In genomic region chr15:89623626-89623959, GRCm38 (mm10) we compare ENCODE assay signal across 8 mouse cellular contexts. TPM values are rescaled to one million over a fixed set of nuclear protein-coding genes. Genes with fewer than 3 reads are reported as not detected.
A peak's percentile ranks its signal among the peaks of the same experiment; 100 is the strongest.
DNase-seq lines count a peak whose midpoint lies in the region; ATAC-seq and TF ChIP-seq lines count a peak whose summit lies in the region.

No protein-coding gene starts in this region.

- TF ChIP-seq POLR2A in thymus, adult 2 months (IDR thresholded peaks at IDR 0.05; ENCODE audit: control insufficient read depth, extremely low read depth, insufficient read depth, low read length, poor library complexity): no peak

- H3K4me3 ChIP-seq in thymus, adult 2 months (ENCODE audit: control insufficient read depth, insufficient read depth, low read length): no peak overlapping the region
- no peak overlapping the region for H3K4me3 ChIP-seq in intestine, embryonic 14.5 days (ENCODE audit: low read depth, low read length)
- no peak overlapping the region for H3K4me3 ChIP-seq in midbrain, embryonic 11.5 days (ENCODE audit: low read depth, low read length)
- H3K4me3 ChIP-seq in stomach, postnatal 0 days (ENCODE audit: low read depth, low read length): no peak overlapping the region

- H3K27me3 ChIP-seq in thymus, adult 2 months (ENCODE audit: control insufficient read depth, insufficient read depth, low read length): no peaks in the 10 kb centered on the region
- H3K27me3 ChIP-seq in intestine, embryonic 14.5 days (replicated peaks; ENCODE audit: control insufficient read depth, insufficient read depth, low read length): no peaks in the 10 kb centered on the region
- H3K27me3 ChIP-seq in midbrain, embryonic 11.5 days (ENCODE audit: control insufficient read depth, insufficient read depth, low read length): no peaks in the 10 kb centered on the region
- H3K27me3 ChIP-seq in stomach, postnatal 0 days (ENCODE audit: control insufficient read depth, insufficient read depth, low read length): no peaks in the 10 kb centered on the region

- no peak overlapping the region for H3K4me2 ChIP-seq in intestine, embryonic 14.5 days (ENCODE audit: low read length)
- H3K4me2 ChIP-seq in midbrain, embryonic 11.5 days: no peak overlapping the region
- no peak overlapping the region for H3K4me2 ChIP-seq in stomach, postnatal 0 days (replicated peaks; ENCODE audit: low read depth)

- H3K4me1 ChIP-seq in thymus, adult 2 months (replicated peaks; ENCODE audit: control insufficient read depth, insufficient read depth, low read length): no peaks in the 10 kb centered on the region
- no peaks in the 10 kb centered on the region for H3K4me1 ChIP-seq in intestine, embryonic 14.5 days (replicated peaks; ENCODE audit: control insufficient read depth, insufficient read depth, low read length)
- H3K4me1 ChIP-seq in midbrain, embryonic 11.5 days (ENCODE audit: control insufficient read depth, insufficient read depth, low read length): no peaks in the 10 kb centered on the region
- no peaks in the 10 kb centered on the region for H3K4me1 ChIP-seq in stomach, postnatal 0 days (replicated peaks; ENCODE audit: control insufficient read depth, insufficient read depth)

- WGBS in thymus, adult 2 months: 9% methylated on average over 6 of the region's 6 CpGs
- whole genome bisulfite sequencing in intestine, embryonic 14.5 days: 10% methylated on average over 6 of the region's 6 CpGs
- WGBS in midbrain, embryonic 11.5 days: 18% methylated on average over 6 of the region's 6 CpGs
- WGBS in stomach, postnatal 0 days: 16% methylated on average over 6 of the region's 6 CpGs

- H3K9me3 ChIP-seq in intestine, embryonic 14.5 days (ENCODE audit: control insufficient read depth, low read length): no peaks in the 10 kb centered on the region
- no peaks in the 10 kb centered on the region for H3K9me3 ChIP-seq in midbrain, embryonic 11.5 days (ENCODE audit: control insufficient read depth, low read length)
- H3K9me3 ChIP-seq in stomach, postnatal 0 days (ENCODE audit: control insufficient read depth, low read length): no peaks in the 10 kb centered on the region

- peak; percentile 43 for DNase-seq in thymus, adult 2 months
- no peak for DNase-seq in thymus, adult 18-20 months
- peak; percentile 65 for DNase-seq in cerebellum, adult 9-10 months
- peak; percentile 44 to 92 for DNase-seq in frontal cortex, adult 2 months (ENCODE audit: extremely low spot score in 1 of 2, low spot score in 1 of 2)
- peak; percentile 89 for DNase-seq in intestine, embryonic 14.5 days (ENCODE audit: low spot score)
- peak; percentile 31 to 61 for DNase-seq in left cerebral cortex, adult 8-10 months (ENCODE audit: low spot score in 2 of 2)
- peak; percentile 99 for DNase-seq in midbrain, embryonic 11.5 days (ENCODE audit: low spot score, missing footprints)
- DNase-seq in stomach, postnatal 0 days (ENCODE audit: low spot score): peak; percentile 65

- ATAC-seq in intestine, embryonic 14.5 days (replicated peaks; ENCODE audit: low FRiP score, low TSS enrichment, low read depth): 0 out of 2 replicates have a peak, but pooled peaks have one; percentile 23
- peak; percentile 59 for ATAC-seq in midbrain, embryonic 11.5 days (ENCODE audit: low FRiP score)
- ATAC-seq in stomach, postnatal 0 days (ENCODE audit: low FRiP score, low TSS enrichment): no peak

- no peaks in the 10 kb centered on the region for H3K36me3 ChIP-seq in thymus, adult 2 months (ENCODE audit: control insufficient read depth, insufficient read depth, low read length)
- H3K36me3 ChIP-seq in intestine, embryonic 14.5 days (ENCODE audit: control insufficient read depth, insufficient read depth, low read length): no peaks in the 10 kb centered on the region
- no peaks in the 10 kb centered on the region for H3K36me3 ChIP-seq in midbrain, embryonic 11.5 days (ENCODE audit: control insufficient read depth, insufficient read depth, low read length)
- H3K36me3 ChIP-seq in stomach, postnatal 0 days (ENCODE audit: control insufficient read depth, insufficient read depth, low read length): no peaks in the 10 kb centered on the region

- no peak overlapping the region for H3K9ac ChIP-seq in intestine, embryonic 14.5 days (ENCODE audit: low read length)
- H3K9ac ChIP-seq in midbrain, embryonic 11.5 days (ENCODE audit: low read length): no peak overlapping the region
- no peak overlapping the region for H3K9ac ChIP-seq in stomach, postnatal 0 days (ENCODE audit: low read length)

- no peak overlapping the region for H3K27ac ChIP-seq in thymus, adult 2 months (ENCODE audit: control insufficient read depth, insufficient read depth, low read length)
- H3K27ac ChIP-seq in intestine, embryonic 14.5 days (ENCODE audit: low read depth): no peak overlapping the region
- H3K27ac ChIP-seq in midbrain, embryonic 11.5 days (ENCODE audit: low read depth, low read length): no peak overlapping the region
- no peak overlapping the region for H3K27ac ChIP-seq in stomach, postnatal 0 days (replicated peaks)

- no peak for TF ChIP-seq EP300 in stomach, postnatal 0 days (optimal IDR thresholded peaks at IDR 0.05)

- TF ChIP-seq CTCF in thymus, adult 2 months (IDR thresholded peaks at IDR 0.05; ENCODE audit: borderline replicate concordance, control insufficient read depth, extremely low read depth, insufficient read depth, low read length, poor library complexity): no peak
- peak; percentile 96 for TF ChIP-seq CTCF in stomach, postnatal 0 days (IDR thresholded peaks at IDR 0.05; ENCODE audit: low read depth)

RNA-seq across cellular contexts. Expression of gene Rabl2, which starts 31.9 kb away (rescaled TPM):
- polyA plus RNA-seq in thymus, adult 2 months (2012; rRNA removed): 9.6 and 10.2 TPM in 2 replicates
- polyA plus RNA-seq in frontal cortex, adult 2 months (2012; rRNA removed): 74.5 and 82.6 TPM in 2 replicates
- 41.3 and 44.9 TPM in 2 replicates for polyA plus RNA-seq in intestine, embryonic 14.5 days (2014; fragmentation: Nextera tagmentation; extraction: Ambion mirVana)
- total RNA-seq in left cerebral cortex, adult 8-10 months (2022): 10 to 100 TPM; 28.8 to 35.7 (median 33.1) TPM
- polyA plus RNA-seq in midbrain, embryonic 11.5 days (2014; fragmentation: Nextera tagmentation; extraction: Ambion mirVana): 84.3 and 87.3 TPM in 2 replicates
- 13.4 and 14.2 TPM in 2 replicates for polyA plus RNA-seq in stomach, postnatal 0 days (2015; fragmentation: Nextera tagmentation; extraction: Ambion mirVana)

RNA-seq across cellular contexts. Expression of gene Acr, which starts 55.5 kb away (rescaled TPM):
- polyA plus RNA-seq in thymus, adult 2 months (2012; rRNA removed): 0.15 and 0.16 TPM in 2 replicates
- 4.2 TPM in 2 replicates for polyA plus RNA-seq in frontal cortex, adult 2 months (2012; rRNA removed)
- polyA plus RNA-seq in intestine, embryonic 14.5 days (2014; fragmentation: Nextera tagmentation; extraction: Ambion mirVana): 0.43 TPM in 1 of 2 replicates, not detected in the other
- total RNA-seq in left cerebral cortex, adult 8-10 months (2022): 1 to 10 TPM; 1.6 to 3.5 (median 2.3) TPM
- polyA plus RNA-seq in midbrain, embryonic 11.5 days (2014; fragmentation: Nextera tagmentation; extraction: Ambion mirVana): 0.42 and 0.43 TPM in 2 replicates
- polyA plus RNA-seq in stomach, postnatal 0 days (2015; fragmentation: Nextera tagmentation; extraction: Ambion mirVana): 0.08 TPM in 1 of 2 replicates, not detected in the other

Comparison
In these comparisons a context has a peak if more than half of its experiments do, and no peak if none do; other contexts are left out.
1. DNase-seq: peak in thymus, adult 2 months (single experiment), cerebellum, adult 9-10 months (single experiment), frontal cortex, adult 2 months (2 of 2), intestine, embryonic 14.5 days (single experiment), left cerebral cortex, adult 8-10 months (2 of 2), midbrain, embryonic 11.5 days (single experiment) and stomach, postnatal 0 days (single experiment); none in thymus, adult 18-20 months (0 of 2).